Mouse (Mus musculus): ENCODE measurements around the gene Med26. TPM values are rescaled to one million over a fixed set of nuclear protein-coding genes. Genes with fewer than 3 reads are reported as not detected.

The Med26 gene
- total and polyA plus RNA-seq, 2 experiments from 2014 or later = 6.6 to 17.0 TPM

GRCm38 (mm10) chr8:72469984-72470383 is 78.1 kb downstream of the Med26 start:
- Histone ChIP-seq H3K4me1 (ENCODE audit: control insufficient read depth, insufficient read depth) (0 out of 2 replicates have a peak, but pooled peaks cover 8% of the 10 kb centered on the region), H3K4me3 (ENCODE audit: low read depth, low read length) (no peak overlapping the region), H3K9ac (replicated peaks; ENCODE audit: low read depth, low read length) (no peak overlapping the region), H3K27me3 (ENCODE audit: control insufficient read depth, insufficient read depth, low read length) (no peaks in the 10 kb centered on the region), H3K9me3 (replicated peaks; ENCODE audit: control insufficient read depth, low read length) (no peaks in the 10 kb centered on the region), H3K4me2 (ENCODE audit: low read depth, low read length) (no peak overlapping the region), H3K36me3 (replicated peaks; ENCODE audit: control insufficient read depth, insufficient read depth, low read length) (peaks cover 81% of the 10 kb centered on the region), H3K27ac (ENCODE audit: low read depth) (no peak overlapping the region)
- TF ChIP-seq CTCF (IDR thresholded peaks at IDR 0.05; ENCODE audit: low read depth) (no peak), EP300 (IDR thresholded peaks at IDR 0.05; ENCODE audit: low read depth) (no peak)
- ATAC-seq (ENCODE audit: insufficient read depth, low read depth) (no peak), DNase-seq (ENCODE audit: low spot score) (no peak)
- WGBS = 91% methylated on average over 8 of the region's 8 CpGs

DNA sequence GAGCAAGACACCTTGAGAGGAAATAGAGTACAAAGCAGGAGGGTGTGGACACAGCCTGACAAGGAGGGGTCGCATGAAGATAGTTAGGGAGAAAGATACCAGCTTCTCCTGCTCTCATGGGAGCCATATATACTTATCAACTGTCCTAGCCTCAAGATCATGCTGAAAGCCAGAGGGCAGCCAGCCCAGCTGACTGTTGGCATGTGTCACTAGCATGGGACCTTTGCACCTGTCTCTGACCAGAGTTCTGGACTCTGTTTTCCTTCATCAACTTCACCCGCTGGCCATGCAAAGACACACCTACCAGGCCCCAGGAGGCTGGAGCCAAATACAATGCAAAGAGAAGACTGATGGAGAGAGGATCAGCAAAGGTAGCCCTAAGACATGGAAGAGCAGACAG is 78.8 kb downstream of the Med26 start:
- H3K27me3 ChIP-seq (ENCODE audit: control insufficient read depth, insufficient read depth, low read length) = no peaks in the 10 kb centered on the region
- no peak overlapping the region for H3K4me3 ChIP-seq (ENCODE audit: low read depth, low read length)
- DNase-seq (ENCODE audit: low spot score) (no peak), ATAC-seq (ENCODE audit: insufficient read depth, low read depth) (no peak)
- no peak for TF ChIP-seq EP300 (IDR thresholded peaks at IDR 0.05; ENCODE audit: low read depth)
- TF ChIP-seq CTCF (IDR thresholded peaks at IDR 0.05; ENCODE audit: low read depth) = no peak
- H3K4me2 ChIP-seq (ENCODE audit: low read depth, low read length) = no peak overlapping the region
- H3K4me1 ChIP-seq (ENCODE audit: control insufficient read depth, insufficient read depth) = 0 out of 2 replicates have a peak, but pooled peaks cover 6% of the 10 kb centered on the region
- 80% methylated on average over 2 of the region's 2 CpGs for WGBS
- H3K9ac ChIP-seq (replicated peaks; ENCODE audit: low read depth, low read length) = no peak overlapping the region
- H3K36me3 ChIP-seq (replicated peaks; ENCODE audit: control insufficient read depth, insufficient read depth, low read length) = peaks cover 88% of the 10 kb centered on the region
- H3K27ac ChIP-seq (ENCODE audit: low read depth) = no peak overlapping the region
- H3K9me3 ChIP-seq (replicated peaks; ENCODE audit: control insufficient read depth, low read length) = no peaks in the 10 kb centered on the region

GRCm38 (mm10) chr8:72464211-72464610 is 83.9 kb downstream of the Med26 start:
- Histone ChIP-seq H3K27ac (ENCODE audit: low read depth) (no peak overlapping the region), H3K9me3 (replicated peaks; ENCODE audit: control insufficient read depth, low read length) (no peaks in the 10 kb centered on the region), H3K4me3 (ENCODE audit: low read depth, low read length) (no peak overlapping the region), H3K9ac (replicated peaks; ENCODE audit: low read depth, low read length) (no peak overlapping the region), H3K4me2 (ENCODE audit: low read depth, low read length) (no peak overlapping the region), H3K36me3 (replicated peaks; ENCODE audit: control insufficient read depth, insufficient read depth, low read length) (peaks cover 100% of the 10 kb centered on the region), H3K4me1 (ENCODE audit: control insufficient read depth, insufficient read depth) (no peaks in the 10 kb centered on the region), H3K27me3 (ENCODE audit: control insufficient read depth, insufficient read depth, low read length) (no peaks in the 10 kb centered on the region)
- WGBS = 91% methylated on average over 10 of the region's 10 CpGs
- DNase-seq (ENCODE audit: low spot score) (no peak), ATAC-seq (ENCODE audit: insufficient read depth, low read depth) (no peak)
- TF ChIP-seq CTCF (IDR thresholded peaks at IDR 0.05; ENCODE audit: low read depth) = no peak
- no peak for TF ChIP-seq EP300 (IDR thresholded peaks at IDR 0.05; ENCODE audit: low read depth)

DNA sequence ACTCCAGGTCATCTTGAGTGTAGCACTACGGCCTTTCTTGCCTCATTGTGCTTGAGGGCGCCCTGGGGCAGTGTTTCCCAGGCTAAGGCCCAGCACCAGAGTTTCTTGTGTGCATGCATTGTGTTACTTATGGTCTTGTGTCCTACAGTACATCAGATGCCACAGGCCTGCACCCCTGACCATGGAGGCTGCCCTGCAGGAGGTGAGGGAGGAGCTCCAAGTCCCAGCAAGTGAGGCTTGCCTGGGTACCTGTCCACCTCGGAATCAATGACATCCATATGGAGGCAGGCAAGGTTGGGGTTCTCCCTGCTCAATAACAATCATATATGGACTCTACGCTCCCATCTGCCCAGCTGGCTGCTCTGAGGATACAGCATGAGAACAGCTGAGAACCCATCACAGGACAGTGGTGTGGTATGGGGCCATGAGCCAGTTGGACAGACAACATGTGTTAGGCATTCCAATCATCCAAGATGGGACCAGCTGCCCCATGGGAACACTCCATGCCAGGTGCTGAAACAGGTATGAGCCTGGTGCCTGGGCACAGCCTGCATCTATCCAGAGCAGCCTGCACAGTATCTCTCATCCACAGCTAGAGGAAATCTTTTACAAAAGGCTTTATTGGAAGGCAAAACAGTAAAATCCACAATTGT is 88.1 kb downstream of the Med26 start:
- no peak overlapping the region for H3K4me2 ChIP-seq (ENCODE audit: low read depth, low read length)
- no peaks in the 10 kb centered on the region for H3K4me1 ChIP-seq (ENCODE audit: control insufficient read depth, insufficient read depth)
- DNase-seq (ENCODE audit: low spot score) (no peak), ATAC-seq (ENCODE audit: insufficient read depth, low read depth) (no peak)
- H3K36me3 ChIP-seq (replicated peaks; ENCODE audit: control insufficient read depth, insufficient read depth, low read length) = peaks cover 67% of the 10 kb centered on the region
- no peaks in the 10 kb centered on the region for H3K27me3 ChIP-seq (ENCODE audit: control insufficient read depth, insufficient read depth, low read length)
- no peak overlapping the region for H3K4me3 ChIP-seq (ENCODE audit: low read depth, low read length)
- WGBS = 85% methylated on average over 4 of the region's 4 CpGs
- TF ChIP-seq EP300 (IDR thresholded peaks at IDR 0.05; ENCODE audit: low read depth) (no peak), CTCF (IDR thresholded peaks at IDR 0.05; ENCODE audit: low read depth) (no peak)
- no peak overlapping the region for H3K9ac ChIP-seq (replicated peaks; ENCODE audit: low read depth, low read length)
- H3K27ac ChIP-seq (ENCODE audit: low read depth) = no peak overlapping the region
- H3K9me3 ChIP-seq (replicated peaks; ENCODE audit: control insufficient read depth, low read length) = no peaks in the 10 kb centered on the region

GRCm38 (mm10) chr8:72458457-72458856 is 89.6 kb downstream of the Med26 start:
- TF ChIP-seq EP300 (IDR thresholded peaks at IDR 0.05; ENCODE audit: low read depth) (no peak), CTCF (IDR thresholded peaks at IDR 0.05; ENCODE audit: low read depth) (no peak)
- Histone ChIP-seq H3K4me3 (ENCODE audit: low read depth, low read length) (no peak overlapping the region), H3K4me2 (ENCODE audit: low read depth, low read length) (no peak overlapping the region), H3K27me3 (ENCODE audit: control insufficient read depth, insufficient read depth, low read length) (no peaks in the 10 kb centered on the region), H3K9ac (replicated peaks; ENCODE audit: low read depth, low read length) (no peak overlapping the region), H3K36me3 (replicated peaks; ENCODE audit: control insufficient read depth, insufficient read depth, low read length) (peaks cover 59% of the 10 kb centered on the region), H3K27ac (ENCODE audit: low read depth) (no peak overlapping the region), H3K9me3 (replicated peaks; ENCODE audit: control insufficient read depth, low read length) (no peaks in the 10 kb centered on the region), H3K4me1 (ENCODE audit: control insufficient read depth, insufficient read depth) (no peaks in the 10 kb centered on the region)
- 79% methylated on average over 6 of the region's 6 CpGs for WGBS
- ATAC-seq (ENCODE audit: insufficient read depth, low read depth) (no peak), DNase-seq (ENCODE audit: low spot score) (no peak)

DNA sequence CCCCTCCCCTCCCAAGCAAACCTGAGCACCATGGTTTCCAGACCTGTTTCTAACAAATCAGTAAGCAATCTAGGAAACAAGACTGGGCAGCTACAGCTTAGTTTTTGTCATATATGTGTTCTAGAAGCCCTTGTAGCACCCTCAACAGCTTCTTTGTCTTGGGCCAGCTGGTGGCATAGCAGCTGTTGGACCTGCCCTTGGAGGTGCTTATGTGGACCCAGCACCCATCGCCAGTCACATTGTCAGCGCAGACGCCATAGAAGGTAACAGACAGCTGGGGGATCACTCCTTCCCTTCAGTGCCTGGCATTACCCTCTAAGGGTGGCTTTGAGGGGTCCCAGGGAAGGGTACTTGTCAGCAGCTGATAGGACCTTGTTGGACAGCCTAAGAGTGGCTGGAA is 90.3 kb downstream of the Med26 start:
- no peak for TF ChIP-seq CTCF (IDR thresholded peaks at IDR 0.05; ENCODE audit: low read depth)
- no peak for TF ChIP-seq EP300 (IDR thresholded peaks at IDR 0.05; ENCODE audit: low read depth)
- H3K9ac ChIP-seq (replicated peaks; ENCODE audit: low read depth, low read length) = no peak overlapping the region
- no peak overlapping the region for H3K4me3 ChIP-seq (ENCODE audit: low read depth, low read length)
- peaks cover 58% of the 10 kb centered on the region for H3K36me3 ChIP-seq (replicated peaks; ENCODE audit: control insufficient read depth, insufficient read depth, low read length)
- WGBS = 84% methylated on average over 3 of the region's 3 CpGs
- H3K4me2 ChIP-seq (ENCODE audit: low read depth, low read length) = no peak overlapping the region
- ATAC-seq (ENCODE audit: insufficient read depth, low read depth) (no peak), DNase-seq (ENCODE audit: low spot score) (no peak)
- no peaks in the 10 kb centered on the region for H3K27me3 ChIP-seq (ENCODE audit: control insufficient read depth, insufficient read depth, low read length)
- no peaks in the 10 kb centered on the region for H3K9me3 ChIP-seq (replicated peaks; ENCODE audit: control insufficient read depth, low read length)
- no peak overlapping the region for H3K27ac ChIP-seq (ENCODE audit: low read depth)
- no peaks in the 10 kb centered on the region for H3K4me1 ChIP-seq (ENCODE audit: control insufficient read depth, insufficient read depth)
